Mouse (Mus musculus) right cerebral cortex, postnatal 10 days (tissue): ENCODE results near the gene Elk4.

ENCODE experiments used
- DNase-seq, 2 experiments: peaks; one replicate each; pipeline ENCODE4 v3.0.0; 2021; ENCODE audit warnings: low spot score in 2 of 2

The Elk4 gene

DNA sequence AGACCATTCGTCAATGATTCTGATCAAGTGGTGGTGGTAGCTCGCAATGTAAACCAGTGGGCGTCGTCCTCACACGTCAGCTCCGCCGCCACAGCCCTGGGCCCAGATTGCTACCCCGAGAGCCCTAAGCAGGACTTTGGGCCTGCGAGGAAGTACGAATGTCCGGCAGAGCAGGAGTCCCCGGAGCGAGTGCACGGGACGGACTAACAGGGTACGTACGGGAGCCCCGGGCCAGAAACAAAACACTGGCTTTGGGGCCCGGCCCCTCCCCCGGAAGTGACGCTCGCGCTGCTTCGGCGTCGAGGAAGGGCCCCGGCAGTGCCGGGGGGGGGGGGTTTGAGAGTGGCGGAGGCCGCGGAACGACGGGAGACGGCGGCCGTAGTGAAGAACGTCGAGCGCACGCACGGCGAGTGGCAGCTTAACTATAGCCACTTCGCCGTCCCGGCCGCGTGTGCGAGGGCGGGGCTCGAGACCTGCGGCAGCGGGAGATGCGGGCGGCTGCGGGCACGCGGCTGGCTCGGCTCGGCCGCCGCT is at the start of gene Elk4:
Gene Elk4 (plus strand): TSS at position 326 of the 534 bp plus-strand sequence.
- peak; percentile 90 to 91 for DNase-seq

DNA sequence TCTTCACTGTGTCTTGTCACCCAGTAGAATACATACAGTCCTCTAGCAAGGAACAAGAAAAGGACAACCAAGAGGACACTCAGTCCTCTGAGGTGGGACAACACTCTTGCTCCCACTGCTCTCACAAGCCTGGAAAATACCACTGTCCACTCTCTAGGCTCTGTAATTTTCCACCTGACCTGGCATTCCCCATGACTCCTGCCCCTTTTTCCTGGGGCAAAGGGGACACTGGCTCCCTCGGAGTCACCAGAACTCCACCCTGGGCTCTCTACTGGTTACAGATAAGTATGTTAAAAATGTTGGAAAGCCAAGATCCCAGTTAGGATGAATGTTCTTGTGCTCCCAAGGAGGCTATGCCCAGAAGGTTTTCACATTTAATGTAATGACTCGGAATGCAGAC is 46.4 kb upstream of the Elk4 start:
- DNase-seq: no peak

DNA sequence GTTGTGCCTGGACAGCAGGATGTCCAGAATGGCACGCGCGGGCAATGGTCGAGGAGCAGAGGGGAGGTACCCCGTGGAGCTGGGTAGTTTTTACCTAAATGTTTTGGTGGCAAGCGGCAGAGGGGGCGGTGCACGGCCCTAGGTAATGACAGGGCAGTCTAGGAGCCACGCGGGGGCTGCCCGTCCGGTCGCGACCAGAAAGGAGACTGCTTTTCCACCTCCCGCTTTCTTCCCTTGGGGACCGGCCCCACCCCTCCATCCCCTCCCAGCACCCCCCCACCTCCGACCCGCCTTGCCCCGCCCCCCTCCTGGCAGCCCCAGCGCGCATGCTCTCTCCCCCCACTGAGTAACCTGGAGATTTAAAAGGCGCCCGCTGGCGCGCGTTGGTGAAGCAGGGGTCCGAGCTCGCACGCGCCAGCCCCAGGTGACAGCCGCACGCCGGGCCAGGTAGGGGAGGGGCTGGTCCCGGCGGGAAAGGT is 44.8 kb upstream of the Elk4 start, which contains the start of gene Slc45a3:
Gene Slc45a3 (plus strand): TSS at position 362 of the 479 bp plus-strand sequence.
- no peak for DNase-seq

DNA sequence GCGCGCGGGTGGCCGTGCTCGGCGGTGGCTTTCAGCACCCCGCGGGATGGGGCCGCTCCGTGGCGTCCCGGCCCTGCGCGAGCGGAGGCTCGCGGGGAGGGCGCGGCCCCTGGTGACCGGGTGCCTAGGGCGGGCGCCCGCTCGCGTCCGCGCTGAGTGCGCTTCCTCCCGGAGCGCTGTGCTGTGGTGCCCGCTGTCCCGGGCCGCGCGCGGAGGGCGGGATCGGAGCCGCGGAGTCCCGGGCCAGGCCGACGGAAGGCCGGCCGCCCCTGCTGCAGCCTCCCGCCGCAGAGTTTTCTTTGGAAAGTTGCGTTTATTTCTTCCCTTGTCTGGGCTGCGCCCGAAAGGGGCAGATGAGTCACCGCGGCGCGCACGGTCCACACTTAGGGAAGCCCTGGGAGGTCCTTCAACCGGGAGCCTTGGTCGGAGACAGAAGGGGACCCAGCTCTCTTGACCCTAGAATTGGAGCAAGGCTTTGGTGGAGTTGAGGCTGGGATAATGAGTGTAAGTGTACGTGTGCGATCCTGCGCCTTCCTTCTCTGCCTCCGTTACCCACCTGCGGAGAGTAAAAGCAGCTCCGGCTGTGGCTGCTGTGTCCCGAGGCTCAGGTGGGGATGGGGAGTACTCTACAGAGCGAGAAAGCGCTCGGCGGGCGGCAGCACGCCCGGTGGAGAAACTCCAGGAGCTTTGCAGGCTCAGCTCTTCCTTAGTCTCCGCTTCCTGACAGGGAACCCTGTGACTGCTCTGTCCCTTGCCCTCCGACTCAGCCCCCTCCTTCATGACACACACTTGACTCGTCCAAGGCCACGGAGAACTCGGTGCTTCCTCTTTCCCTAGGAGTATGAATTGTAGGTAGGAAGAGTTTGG is 44.1 kb upstream of the Elk4 start:
- no peak for DNase-seq

DNA sequence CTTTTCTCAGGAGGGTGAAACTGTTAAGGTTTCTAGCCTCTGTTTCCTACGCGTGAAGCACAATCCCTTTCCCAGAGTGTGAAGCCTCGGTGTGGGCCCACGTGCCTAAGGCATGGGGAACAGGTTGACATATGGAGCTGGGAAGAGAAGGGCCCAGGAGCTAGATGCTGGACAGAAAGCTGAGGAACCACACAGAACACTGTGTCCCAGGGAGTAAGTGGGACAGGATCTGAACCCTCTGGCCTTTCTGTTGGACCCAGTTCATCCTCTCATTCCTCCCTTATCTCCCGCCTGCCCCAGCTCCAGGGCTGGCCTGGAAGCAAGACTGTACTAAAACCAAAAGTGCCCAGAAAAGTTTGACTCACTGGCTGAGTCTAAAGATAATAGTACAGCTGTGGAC is 43.3 kb upstream of the Elk4 start:
- DNase-seq: no peak

DNA sequence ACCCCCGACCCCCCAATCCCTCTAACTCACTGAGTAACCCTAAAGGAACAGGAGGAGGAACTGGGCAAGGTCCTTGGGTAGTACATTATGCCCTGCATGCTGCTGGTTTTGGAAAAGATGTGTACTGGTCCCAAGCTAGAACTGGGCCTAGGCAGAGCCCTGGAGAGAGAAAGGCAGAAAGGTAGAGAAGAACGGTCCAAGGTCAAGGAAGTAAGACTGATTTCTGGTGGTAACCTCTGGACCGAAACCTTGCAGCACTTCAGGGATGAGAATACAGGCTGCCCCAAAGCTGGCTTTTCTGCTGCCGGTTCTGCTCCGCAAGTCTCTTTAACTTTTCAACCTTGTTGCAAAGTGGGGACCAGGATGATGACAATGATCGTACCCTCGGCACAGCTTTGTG is 42.8 kb upstream of the Elk4 start:
- DNase-seq: no peak

DNA sequence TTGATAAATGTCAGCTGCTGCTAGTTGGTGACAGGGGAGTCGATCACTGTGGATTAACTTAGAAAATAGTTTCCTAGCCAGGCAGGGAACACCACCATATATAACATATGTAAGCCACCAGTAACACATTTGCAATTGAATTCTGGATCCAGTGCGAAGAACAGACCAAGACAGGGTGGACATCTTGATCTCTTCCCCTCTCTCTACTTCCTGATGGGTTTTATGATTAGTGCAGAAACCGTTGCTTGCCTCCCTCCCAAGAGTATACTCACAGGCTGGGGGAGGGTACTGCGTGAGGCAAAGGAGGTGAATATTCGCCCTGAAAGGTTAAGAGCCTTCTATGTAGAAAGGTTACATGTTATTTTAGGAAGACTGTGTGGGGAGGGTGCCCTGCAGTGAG is 41.6 kb upstream of the Elk4 start:
- no peak for DNase-seq

DNA sequence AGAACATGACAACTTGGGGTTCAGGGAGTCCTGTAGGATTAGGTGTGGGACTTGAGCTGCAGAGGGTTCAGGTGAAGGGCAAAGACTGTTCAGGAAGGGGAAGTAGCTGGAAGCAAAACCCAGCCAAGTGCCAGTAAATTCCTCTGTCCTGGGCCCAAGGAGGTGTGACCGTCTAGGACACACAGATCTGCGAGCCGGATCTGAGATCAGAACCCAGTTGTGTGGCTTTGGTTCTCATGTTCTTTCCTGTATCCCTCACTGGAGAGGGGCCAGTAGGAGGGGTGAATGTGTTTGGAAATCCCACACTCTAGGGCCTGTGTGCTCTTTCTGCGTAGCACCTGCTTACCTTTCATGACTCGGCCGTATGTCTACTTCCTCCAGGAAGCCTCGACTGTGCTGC is 40.1 kb upstream of the Elk4 start:
- no peak for DNase-seq

DNA sequence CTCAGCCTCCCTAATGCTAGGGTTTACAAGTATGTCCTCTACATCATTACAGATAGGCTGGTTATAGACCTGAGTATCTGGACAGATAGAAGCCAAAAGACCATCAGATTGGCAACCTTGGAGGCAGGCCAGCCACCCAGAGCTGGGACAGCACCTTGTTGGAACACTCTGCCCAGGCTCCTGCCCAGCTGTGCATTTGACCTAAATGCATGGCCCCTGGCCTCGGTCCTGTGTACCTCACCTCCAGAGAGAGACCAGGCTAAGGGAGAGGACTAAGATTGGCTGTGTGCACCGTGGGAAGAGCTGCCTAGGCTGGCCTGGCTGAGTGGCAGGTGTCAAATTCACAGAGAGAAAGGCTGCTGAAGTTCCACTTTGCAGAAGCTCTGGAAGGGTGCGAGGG is 38.9 kb upstream of the Elk4 start:
- no peak for DNase-seq

DNA sequence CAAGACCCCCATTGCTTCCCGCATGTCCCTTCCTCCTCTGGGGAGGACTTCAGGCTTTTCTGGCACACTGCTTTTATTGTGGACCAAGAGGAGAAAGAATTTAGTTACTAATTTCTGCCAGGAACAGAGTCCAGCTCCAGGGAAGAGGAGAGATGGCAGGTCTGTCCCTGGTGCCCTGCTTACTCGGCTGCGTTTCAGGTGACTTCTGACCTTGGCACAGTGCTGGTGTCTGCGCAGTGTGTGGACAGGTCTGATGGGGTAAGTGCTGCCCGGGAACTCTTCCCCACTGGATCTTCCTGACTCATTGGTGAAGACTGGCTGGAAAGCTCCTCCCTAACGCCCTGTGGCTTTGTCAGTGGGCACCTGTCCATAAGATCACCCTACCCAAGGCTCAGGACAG is 38.4 kb upstream of the Elk4 start:
- DNase-seq: no peak

DNA sequence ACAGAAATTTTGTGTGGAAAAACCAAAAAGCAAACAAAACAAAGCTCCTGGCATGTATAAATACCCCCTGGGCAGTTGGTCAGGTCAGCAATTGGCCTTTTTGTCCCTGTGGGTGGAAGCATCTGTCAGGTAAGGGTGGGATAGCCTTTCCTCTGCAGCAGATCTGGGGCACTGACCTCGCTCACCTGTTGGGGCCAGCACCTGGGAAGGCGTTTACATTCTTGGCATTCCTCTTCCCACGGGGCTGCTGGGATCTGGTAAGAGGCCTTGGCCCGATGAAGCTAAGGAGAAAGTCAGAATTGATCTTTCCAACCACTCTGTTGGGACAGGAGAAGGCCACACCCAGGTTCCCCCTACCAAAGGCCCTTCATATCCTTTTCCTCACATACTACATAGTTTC is 37.6 kb upstream of the Elk4 start:
- no peak for DNase-seq

DNA sequence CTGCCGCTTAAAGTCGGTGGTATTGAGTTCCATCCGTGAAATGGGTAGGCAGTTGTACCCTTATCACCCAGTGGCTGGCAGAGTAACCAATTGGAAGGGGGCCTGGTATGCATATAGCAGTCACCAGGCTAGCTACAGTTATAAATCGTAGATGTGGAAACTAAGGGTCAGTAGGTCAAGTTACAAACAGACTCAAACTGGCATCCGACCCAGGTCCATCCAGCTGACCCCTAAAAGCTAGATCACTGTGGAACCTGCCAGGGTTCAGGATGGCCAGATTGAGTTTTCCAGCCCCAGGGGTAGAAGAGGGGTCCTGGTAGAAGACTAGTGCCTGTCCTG is 37.1 kb upstream of the Elk4 start:
- DNase-seq: no peak

DNA sequence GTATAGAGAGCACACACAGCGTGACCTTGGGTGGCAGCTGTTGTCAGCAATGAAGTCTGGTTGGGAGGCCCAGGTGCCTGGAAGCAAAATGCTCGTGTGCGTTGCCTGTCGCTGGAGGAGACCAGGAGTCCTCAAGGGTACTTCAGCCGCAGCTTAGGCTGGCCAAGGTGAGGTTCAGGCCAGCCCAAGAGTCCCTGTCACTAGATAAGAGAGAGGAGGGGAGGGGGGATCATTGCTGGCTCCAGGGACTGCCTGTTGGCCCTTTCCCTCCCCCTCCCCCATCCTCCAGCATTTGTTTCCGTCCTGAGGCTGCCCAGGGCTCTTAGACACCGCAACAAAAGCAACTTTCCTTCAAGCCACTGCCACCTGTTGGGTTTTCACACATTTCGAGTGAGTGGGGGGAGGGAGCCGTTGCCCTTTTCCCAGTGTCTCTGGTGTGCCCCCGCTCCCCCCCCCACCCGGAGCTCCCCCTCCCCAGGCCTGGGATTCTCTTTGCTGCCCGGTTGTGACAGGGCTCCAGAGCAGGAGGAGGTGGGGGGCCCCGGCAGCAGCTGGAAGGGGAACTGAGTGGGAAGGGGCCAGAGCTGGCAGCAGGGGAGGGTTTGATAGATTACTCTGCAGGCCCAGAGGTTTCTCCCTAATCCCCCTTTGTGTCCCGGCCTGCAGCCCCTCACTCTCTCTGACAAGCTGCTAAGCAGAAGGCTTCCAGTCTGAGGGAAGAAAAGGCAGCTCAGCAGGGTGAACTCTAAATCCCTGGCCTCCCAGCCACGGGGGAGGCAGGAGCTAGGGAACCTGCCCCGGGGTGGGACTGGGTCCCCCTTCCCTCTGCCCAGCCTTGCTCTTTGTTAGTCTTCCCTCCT is 36.5 kb upstream of the Elk4 start:
- no peak for DNase-seq

DNA sequence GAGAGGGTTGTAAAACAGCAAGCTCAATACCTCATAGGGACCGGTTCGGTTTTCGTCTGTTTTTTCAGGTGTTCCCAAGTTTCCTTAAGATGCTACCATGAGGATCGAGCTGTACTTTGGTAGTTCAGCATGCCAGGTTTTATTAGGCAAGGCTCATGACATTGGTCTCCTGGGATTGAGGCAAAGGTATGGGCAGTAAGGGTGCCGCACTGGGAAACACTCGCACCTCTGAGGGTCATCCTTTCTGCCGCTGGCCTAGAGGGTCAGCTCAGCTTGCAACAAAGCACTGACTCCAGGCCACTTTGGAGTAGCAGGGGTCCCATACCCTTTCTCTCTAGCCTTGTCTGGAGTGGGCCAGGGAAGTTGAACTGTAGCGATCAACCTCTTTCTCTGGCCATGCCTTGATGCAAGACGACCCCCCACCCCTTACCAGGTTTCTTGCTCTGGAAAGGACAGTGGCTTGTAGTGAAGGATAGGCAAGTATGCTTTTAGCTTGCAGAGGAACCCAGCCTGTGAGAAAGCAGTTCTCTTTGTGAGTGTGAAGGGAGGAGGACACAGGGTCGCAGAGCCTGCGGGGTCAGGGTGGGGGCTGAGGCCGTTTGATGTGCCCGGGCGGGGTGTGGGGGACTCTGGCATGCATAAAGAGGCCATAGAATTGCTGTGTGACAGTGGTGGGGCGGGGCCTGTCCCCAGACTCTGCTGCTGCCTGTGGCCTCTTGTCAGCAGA is 35.5 kb upstream of the Elk4 start:
- DNase-seq: no peak

DNA sequence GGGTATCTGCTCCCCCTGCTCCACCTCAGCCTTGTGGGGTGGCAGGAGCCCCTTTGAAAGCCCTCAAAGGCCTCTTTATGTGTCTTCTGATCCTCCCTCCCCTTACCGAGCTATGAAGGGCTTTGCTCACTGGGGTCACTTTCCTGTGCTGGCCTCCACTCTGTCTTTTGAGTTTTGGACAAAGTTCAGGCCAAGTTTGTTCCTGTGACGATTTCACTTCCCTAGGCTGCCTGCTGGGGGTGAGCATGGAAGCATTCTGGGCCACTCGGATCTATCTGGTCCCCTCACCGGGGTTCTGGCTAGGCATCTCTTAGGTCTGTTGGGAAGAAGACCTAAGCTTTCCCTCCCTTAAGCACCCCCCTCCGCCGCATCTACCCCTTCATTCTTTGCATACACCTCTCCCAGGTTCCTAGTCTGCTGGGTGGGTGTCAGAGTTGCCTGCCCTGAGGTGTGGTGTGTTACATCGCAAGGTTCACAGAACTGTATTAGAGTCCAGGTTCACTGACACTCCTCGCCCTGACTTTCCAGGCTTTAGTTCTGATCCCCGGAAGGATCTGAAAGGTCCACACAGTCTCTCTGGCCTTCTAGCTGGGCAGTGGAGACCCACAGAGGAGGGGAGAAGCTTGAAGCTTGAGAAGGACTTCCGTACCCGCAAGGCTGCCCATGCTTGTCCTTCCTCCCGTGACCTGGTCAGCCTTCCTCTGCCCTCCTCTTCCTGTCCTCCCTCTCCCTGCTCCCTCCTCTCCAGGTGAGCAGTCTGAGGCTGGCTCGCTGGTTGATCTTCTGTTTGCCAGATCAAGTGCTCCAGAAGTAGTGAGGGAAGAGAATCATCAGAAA is 34.7 kb upstream of the Elk4 start:
- DNase-seq: no peak

DNA sequence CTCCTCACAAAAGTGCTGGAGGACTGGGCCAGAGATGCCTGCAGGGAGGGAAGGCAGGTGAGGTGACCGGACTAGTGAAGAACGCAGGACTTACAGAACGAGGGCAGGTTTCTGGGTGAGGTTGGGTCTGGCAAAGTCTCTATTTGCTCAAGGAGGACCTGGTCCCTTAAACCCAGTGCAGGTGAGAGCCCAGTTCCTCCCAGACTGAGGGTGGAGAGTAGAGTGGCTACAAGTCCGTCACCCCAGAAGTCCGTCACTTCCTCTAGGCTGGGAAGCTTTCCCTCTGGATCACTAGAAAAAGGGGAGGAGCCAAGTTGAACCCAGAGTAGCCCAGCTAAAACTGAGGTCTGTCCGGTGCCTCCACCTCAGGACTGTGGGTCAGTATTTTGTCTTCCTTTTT is 33.4 kb upstream of the Elk4 start:
- no peak for DNase-seq

DNA sequence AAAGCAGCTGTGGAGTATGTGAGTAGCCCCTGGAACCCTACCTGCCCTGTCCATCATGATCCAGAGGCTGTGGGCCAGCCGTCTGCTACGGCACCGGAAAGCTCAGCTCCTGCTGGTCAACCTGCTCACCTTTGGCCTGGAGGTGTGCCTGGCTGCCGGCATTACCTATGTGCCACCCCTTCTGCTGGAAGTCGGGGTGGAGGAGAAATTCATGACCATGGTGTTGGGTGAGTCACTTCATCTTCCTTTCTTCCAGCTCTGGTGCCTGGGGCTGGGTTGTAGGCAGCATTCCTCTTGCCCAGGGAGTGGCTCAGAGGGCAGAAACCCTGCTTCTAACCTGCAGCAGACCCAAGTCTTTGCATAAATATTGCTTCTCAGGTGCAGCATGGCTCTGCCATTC is 30.5 kb upstream of the Elk4 start:
- no peak for DNase-seq

DNA sequence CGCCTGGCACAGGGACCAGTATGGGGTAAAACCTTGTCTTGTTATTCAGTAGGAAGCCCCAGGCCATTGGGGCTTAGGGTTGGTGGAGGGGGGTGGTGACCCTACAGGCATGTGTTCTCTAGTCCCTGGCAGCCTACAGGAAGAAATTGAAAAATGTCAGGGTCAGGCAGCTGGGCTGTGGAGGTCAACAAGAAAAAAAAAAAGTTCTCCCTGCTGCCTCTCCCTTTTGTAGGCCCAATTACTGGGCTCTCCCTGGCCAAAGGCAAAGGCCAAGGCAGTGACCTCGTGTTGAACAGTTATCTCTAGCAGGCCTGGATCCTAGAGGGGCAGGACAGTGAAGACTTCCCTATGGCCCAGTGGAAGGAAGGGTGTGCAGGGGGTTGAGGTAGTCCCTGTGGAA is 26.9 kb upstream of the Elk4 start:
- no peak for DNase-seq

DNA sequence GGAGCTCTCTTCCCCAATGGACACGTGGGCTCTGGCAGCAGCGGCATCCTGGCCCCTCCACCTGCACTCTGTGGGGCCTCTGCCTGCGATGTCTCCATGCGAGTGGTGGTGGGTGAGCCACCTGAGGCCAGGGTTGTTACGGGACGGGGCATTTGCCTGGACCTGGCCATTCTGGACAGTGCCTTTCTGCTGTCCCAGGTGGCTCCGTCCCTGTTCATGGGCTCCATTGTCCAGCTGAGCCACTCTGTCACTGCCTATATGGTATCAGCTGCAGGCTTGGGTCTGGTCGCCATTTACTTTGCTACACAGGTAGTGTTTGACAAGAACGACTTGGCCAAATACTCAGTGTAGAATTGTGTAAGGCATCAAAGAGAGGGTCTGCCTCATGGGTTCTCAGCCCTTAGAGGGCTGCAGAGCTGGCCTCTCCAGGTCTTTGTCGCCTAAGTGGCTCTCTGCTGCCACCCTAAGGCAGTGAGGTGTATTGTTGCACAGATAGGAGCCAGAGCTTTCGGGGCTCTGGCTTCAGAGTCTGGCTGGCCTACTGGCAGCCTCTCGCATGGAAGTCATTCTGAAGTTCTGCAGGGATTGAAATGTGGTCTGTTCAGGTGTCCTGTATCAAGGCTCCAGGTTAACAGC is 25.9 kb upstream of the Elk4 start:
- DNase-seq: peak; percentile 59 to 75

DNA sequence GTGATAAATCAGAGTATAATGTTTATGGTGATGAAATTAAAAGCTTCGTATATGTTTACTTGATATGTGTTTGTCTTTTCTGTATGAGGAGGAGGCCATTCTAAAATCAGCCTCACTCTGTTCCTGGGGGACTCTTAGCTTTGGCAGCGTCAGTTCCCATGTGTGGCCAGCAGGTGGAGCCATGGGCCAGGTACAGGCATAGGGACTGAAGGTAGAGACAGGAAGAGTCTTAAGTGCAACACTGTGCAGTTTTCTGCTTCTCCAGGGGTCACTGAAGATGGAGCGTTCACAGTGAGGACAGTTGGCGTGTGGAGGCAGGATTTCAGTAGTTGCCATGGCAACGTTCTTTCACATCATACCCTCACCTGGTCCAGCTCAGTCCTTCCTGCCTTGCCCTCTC is 24.5 kb upstream of the Elk4 start:
- peak; percentile 75 to 86 for DNase-seq

DNA sequence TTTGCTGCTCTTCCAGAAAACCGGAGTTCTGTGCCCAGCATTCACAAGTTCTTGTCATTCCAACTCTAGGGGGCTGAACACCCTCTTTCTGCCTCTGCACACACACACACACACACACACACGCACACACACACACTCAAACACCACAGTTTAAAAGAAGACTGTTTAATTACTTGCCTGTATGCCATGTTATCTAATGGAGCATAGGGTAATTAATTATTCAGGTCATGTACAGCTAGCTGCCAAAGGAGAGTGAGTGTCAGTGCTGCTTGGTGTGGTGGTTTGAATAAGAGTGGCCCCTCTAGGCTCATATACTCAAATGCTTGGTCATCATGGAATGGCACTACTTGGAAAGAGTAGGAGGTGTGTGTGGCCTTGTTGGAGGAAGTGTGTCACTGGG is 23.6 kb upstream of the Elk4 start:
- DNase-seq: no peak
